Mouse (Mus musculus) kidney, adult 10 weeks (tissue): ENCODE data around the gene Fbxo9. TPM values are rescaled to one million over a fixed set of nuclear protein-coding genes. Genes with fewer than 3 reads are reported as not detected.

Source experiments
- polyA plus RNA-seq: library from polyadenylated mRNA; stranded (reverse); fragments of 350-450 nt; fragmentation: Illumina TruSeq; extraction: RNeasy Lipid Tissue Mini Kit (QIAGEN cat#74804); gene quantifications from one replicate; pipeline ENCODE4 v1.2.3, GENCODE M21; 2014; ENCODE audit warnings: low read depth, low replicate concordance

Gene Fbxo9
- polyA plus RNA-seq = 49.6 TPM

DNA sequence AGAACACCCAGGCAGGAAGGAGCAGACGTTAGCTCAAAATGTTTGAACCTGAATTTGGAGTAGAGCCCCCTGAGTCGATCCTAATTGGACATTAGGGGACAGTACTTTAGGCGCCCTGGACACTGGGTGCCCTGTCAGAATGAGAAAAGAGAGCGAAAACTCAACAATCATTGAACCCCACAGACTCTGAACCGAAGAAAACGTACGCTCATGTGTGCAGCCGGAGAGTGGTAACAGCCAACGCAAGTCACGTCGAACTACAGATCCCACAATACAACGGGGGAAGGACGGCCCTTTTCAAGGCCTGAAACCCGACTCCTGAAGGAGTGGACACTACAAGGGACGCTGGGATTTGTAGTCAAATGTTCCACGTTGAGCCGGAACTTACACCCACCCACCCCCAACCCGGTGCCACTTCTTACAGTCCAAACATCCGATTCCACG lies at the start of gene Fbxo9, which contains the start of gene Ick:
Gene Fbxo9 (minus strand): TSS at position 270 of the 444 bp plus-strand sequence.
Gene Ick (plus strand): TSS at position 397 of the 444 bp plus-strand sequence.

DNA sequence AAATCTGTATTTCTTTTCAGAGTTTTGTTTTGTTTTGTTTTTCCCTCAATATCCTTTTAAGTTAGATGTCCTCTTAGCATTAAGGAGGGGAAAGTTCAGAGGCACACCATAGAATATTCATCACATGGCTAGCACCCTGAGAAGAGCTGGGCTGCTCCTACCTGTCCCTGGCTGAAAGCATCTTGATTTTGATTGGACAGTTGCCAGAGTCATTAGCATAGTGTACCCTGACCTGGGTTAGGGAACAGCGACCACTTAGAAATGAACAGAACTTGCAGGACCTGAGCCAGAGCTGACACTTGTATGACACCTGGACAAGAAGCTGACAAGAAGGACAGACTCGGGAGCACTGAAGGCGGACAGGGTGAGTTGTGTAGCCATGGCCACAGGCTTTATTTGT lies 57.2 kb downstream of the Fbxo9 start, which contains the start of gene Gcm1:
Gene Gcm1 (plus strand): TSS at position 248 of the 400 bp plus-strand sequence.

Other genes starting within 250 kb of the Fbxo9 start
- gene Elovl5, start 191.7 kb downstream of the Fbxo9 start, polyA plus RNA-seq = 126 TPM
- 2.5 TPM for gene Gcm1, start 57.1 kb downstream of the Fbxo9 start, polyA plus RNA-seq
- 14.0 TPM for gene Ick, start 127 bp upstream of the Fbxo9 start, polyA plus RNA-seq
- gene Gsta4, start 73.7 kb upstream of the Fbxo9 start, polyA plus RNA-seq = 117 TPM
- 11.3 TPM for gene Gsta1, start 121.6 kb upstream of the Fbxo9 start, polyA plus RNA-seq
- gene Gm3776, start 148.1 kb upstream of the Fbxo9 start, polyA plus RNA-seq = not detected
- 86.5 TPM for gene Gm10639, start 180.9 kb upstream of the Fbxo9 start, polyA plus RNA-seq
- gene Omt2a, start 205.7 kb upstream of the Fbxo9 start, polyA plus RNA-seq = not detected
- not detected for gene Omt2b, start 218.5 kb upstream of the Fbxo9 start, polyA plus RNA-seq
- gene Gsta2, start 246.7 kb upstream of the Fbxo9 start, polyA plus RNA-seq = 2,120 TPM